Mouse (Mus musculus): ENCODE data around the gene Pbx3. TPM values are rescaled to one million over a fixed set of nuclear protein-coding genes. Genes with fewer than 3 reads are reported as not detected.

The Pbx3 gene
- total and polyA plus RNA-seq, 2 experiments from 2014 or later: 62.3 to 105 TPM

DNA sequence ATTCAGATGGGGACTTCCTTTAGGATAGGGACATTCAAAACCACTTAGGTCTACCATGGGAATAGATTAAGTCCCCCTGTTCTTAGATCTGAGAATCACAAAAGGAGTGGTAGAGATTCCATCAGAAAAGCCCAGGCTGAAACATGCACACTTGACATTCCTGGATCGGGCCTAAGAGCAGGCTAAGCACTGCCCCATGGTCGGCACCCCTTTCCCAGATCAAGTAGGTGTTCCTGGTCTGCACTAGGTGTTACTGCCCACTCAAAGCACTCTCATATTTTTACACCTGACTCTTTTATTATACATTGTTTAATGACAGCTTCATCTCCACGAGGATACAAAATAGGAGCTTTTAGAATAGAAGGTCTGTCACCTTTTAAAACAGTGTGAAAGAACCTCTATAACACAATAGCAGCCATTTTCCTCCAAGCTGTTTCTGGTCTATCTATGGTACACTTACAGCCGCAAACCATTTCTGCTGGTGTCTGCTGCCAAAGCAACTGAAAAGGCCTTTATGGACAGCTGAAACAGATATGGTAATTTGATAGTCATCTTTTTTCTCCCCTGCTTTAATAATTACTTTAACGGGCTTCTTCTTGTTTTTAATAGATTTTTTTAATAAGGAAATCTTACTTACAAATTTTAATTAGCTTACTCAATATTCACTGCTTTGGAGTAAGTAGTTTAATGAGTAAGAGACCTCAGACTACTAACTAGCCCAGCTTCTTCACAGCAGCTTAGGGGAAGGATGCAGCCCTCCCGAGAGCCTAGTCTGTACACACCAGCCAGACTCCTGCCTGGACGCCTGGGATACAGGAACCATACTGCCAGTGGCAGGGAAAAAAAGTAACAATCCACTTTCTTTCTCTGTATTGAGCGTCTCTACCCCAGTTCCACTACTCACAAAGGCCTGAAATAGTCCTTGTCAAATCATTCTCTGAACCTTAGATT lies 178.8 kb downstream of the Pbx3 start:
- WGBS: 56% methylated on average over 8 of the region's 8 CpGs
- ATAC-seq (ENCODE audit: low FRiP score): no peak

DNA sequence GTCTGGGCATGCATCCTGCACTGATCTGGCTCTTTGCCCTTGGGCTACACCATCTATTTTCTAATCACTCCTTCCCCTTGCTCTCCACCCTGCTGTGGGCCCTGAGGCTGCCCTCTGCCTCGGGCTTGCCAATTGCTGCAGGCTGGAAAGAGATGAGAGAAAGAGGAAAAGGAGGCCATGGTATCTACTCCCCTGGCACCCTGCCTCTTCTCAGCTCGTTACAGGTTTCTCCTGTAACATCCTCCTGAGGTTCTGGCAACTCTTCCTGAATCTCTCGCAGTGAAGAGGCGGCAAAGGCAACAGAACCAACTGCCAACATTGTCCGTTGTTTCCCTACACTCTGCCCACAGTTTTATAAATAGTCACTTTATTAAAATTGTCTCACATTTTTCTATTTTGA lies 179.7 kb downstream of the Pbx3 start:
- Histone ChIP-seq H3K36me3 (ENCODE audit: insufficient read depth, low read length) (no peaks in the 10 kb centered on the region; the same call in 1 of the 2 replicates), H3K27me3 (ENCODE audit: insufficient read depth, low read length) (no peaks in the 10 kb centered on the region), H3K9ac (replicated peaks; ENCODE audit: low read length, poor library complexity, severe bottlenecking) (no peak overlapping the region), H3K4me3 (ENCODE audit: low read depth, low read length) (no peak overlapping the region), H3K27ac (ENCODE audit: low read depth, low read length) (no peak overlapping the region), H3K4me2 (ENCODE audit: low read depth, low read length, poor library complexity, severe bottlenecking) (no peak overlapping the region), H3K4me1 (ENCODE audit: insufficient read depth, low read length) (peaks cover 9% of the 10 kb centered on the region; the same call in 1 of the 2 replicates), H3K9me3 (ENCODE audit: low read length) (no peaks in the 10 kb centered on the region)
- DNase-seq (ENCODE audit: low spot score) (no peak), ATAC-seq (ENCODE audit: low FRiP score) (no peak)
- 39% methylated on average over 5 of the region's 5 CpGs for WGBS
- TF ChIP-seq CTCF (IDR thresholded peaks at IDR 0.05): no peak

More for the DNA sequence above, 178.8 kb downstream of the Pbx3 start:
- no peak for TF ChIP-seq CTCF (IDR thresholded peaks at IDR 0.05)
- Histone ChIP-seq H3K36me3 (ENCODE audit: insufficient read depth, low read length) (no peaks in the 10 kb centered on the region; the same call in 1 of the 2 replicates), H3K4me2 (ENCODE audit: low read depth, low read length, poor library complexity, severe bottlenecking) (no peak overlapping the region), H3K9ac (replicated peaks; ENCODE audit: low read length, poor library complexity, severe bottlenecking) (no peak overlapping the region), H3K4me1 (ENCODE audit: insufficient read depth, low read length) (peaks cover 9% of the 10 kb centered on the region; the same call in 1 of the 2 replicates), H3K27ac (ENCODE audit: low read depth, low read length) (no peak overlapping the region), H3K27me3 (ENCODE audit: insufficient read depth, low read length) (no peaks in the 10 kb centered on the region), H3K4me3 (ENCODE audit: low read depth, low read length) (no peak overlapping the region), H3K9me3 (ENCODE audit: low read length) (no peaks in the 10 kb centered on the region)
- DNase-seq (ENCODE audit: low spot score): no peak

DNA sequence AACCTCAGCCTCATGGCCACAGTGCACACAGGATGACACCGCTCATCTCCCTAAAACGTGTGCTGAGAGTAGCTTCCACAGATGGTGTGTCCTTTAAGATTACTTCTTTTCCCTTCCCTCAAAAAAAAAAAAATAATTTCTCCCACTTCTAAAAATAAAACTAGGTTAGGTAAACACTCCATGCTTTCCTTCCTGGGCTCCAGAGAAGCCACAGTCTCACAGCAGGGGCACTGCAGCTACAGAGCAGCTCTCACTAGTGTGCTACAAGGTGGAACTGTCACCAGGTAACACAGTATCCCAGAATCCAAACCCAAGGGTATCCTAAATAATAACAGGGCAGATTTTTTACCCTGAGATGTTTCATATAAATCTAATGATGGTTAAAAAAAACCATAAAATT lies 185.6 kb downstream of the Pbx3 start:
- Histone ChIP-seq H3K27me3 (ENCODE audit: insufficient read depth, low read length) (no peaks in the 10 kb centered on the region), H3K4me3 (ENCODE audit: low read depth, low read length) (no peak overlapping the region), H3K27ac (ENCODE audit: low read depth, low read length) (0 out of 2 replicates have a peak overlapping the region, but pooled peaks have one; percentile 6), H3K4me1 (ENCODE audit: insufficient read depth, low read length) (0 out of 2 replicates have a peak, but pooled peaks cover under 1% of the 10 kb centered on the region), H3K9me3 (ENCODE audit: low read length) (no peaks in the 10 kb centered on the region), H3K36me3 (ENCODE audit: insufficient read depth, low read length) (no peaks in the 10 kb centered on the region; the same call in 1 of the 2 replicates), H3K4me2 (ENCODE audit: low read depth, low read length, poor library complexity, severe bottlenecking) (no peak overlapping the region), H3K9ac (replicated peaks; ENCODE audit: low read length, poor library complexity, severe bottlenecking) (no peak overlapping the region)
- 78% methylated on average over 2 of the region's 2 CpGs for WGBS
- TF ChIP-seq CTCF (IDR thresholded peaks at IDR 0.05): no peak
- no peak for DNase-seq (ENCODE audit: low spot score)
- ATAC-seq (ENCODE audit: low FRiP score): no peak

DNA sequence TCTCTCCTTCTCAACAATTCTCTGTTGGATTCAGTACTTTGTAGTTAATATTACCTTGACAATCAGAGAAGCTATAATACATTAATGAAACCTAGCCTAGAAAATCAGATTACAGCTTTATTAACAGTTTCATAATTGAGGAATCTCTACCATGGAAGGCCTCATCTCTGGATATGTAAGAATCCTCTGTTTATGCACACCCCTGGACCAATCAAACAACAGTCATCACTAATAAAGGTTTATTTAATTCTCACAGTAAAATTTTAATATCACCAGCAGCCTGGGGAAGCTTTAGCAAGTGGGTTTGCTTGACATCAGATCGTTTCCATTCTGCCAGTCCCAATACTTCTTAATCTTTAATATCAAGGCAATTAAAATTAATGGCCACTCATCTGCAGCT lies 191.3 kb downstream of the Pbx3 start:
- DNase-seq (ENCODE audit: low spot score) (no peak), ATAC-seq (ENCODE audit: low FRiP score) (no peak)
- Histone ChIP-seq H3K36me3 (ENCODE audit: insufficient read depth, low read length) (no peaks in the 10 kb centered on the region; the same call in 1 of the 2 replicates), H3K27me3 (ENCODE audit: insufficient read depth, low read length) (no peaks in the 10 kb centered on the region), H3K4me3 (ENCODE audit: low read depth, low read length) (no peak overlapping the region), H3K9me3 (ENCODE audit: low read length) (no peaks in the 10 kb centered on the region), H3K4me1 (ENCODE audit: insufficient read depth, low read length) (0 out of 2 replicates have a peak, but pooled peaks cover 3% of the 10 kb centered on the region), H3K27ac (ENCODE audit: low read depth, low read length) (no peak overlapping the region), H3K9ac (replicated peaks; ENCODE audit: low read length, poor library complexity, severe bottlenecking) (no peak overlapping the region), H3K4me2 (ENCODE audit: low read depth, low read length, poor library complexity, severe bottlenecking) (no peak overlapping the region)
- no peak for TF ChIP-seq CTCF (IDR thresholded peaks at IDR 0.05)
- WGBS: 34% methylated on average over 1 of the region's 1 CpGs

DNA sequence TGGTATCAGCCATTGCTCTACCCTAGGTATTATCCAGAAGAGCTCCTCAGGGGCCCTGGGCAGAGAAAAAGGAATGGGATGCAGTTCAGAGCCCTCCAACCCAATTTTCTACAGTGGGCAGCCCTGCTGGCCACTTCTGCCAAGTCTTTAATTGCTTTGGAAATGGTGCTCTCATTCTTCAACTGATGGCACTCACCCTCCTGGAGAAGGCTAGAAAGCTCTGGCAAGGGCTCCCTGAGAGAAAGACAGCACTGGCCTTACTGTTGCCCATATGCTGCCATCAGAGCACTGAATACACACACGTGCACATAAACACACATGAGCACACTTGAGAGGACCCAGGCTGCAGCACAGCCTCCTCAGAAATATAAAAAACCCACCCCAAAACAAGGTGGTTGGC lies 193.6 kb downstream of the Pbx3 start:
- WGBS: 81% methylated on average over 1 of the region's 1 CpGs
- Histone ChIP-seq H3K9ac (replicated peaks; ENCODE audit: low read length, poor library complexity, severe bottlenecking) (no peak overlapping the region), H3K9me3 (ENCODE audit: low read length) (no peaks in the 10 kb centered on the region), H3K4me3 (ENCODE audit: low read depth, low read length) (no peak overlapping the region), H3K36me3 (ENCODE audit: insufficient read depth, low read length) (no peaks in the 10 kb centered on the region), H3K4me1 (ENCODE audit: insufficient read depth, low read length) (0 out of 2 replicates have a peak, but pooled peaks cover 3% of the 10 kb centered on the region), H3K27ac (ENCODE audit: low read depth, low read length) (no peak overlapping the region), H3K27me3 (ENCODE audit: insufficient read depth, low read length) (no peaks in the 10 kb centered on the region), H3K4me2 (ENCODE audit: low read depth, low read length, poor library complexity, severe bottlenecking) (no peak overlapping the region)
- peak; percentile 51 for DNase-seq (ENCODE audit: low spot score)
- ATAC-seq (ENCODE audit: low FRiP score): no peak
- TF ChIP-seq CTCF (IDR thresholded peaks at IDR 0.05): no peak

DNA sequence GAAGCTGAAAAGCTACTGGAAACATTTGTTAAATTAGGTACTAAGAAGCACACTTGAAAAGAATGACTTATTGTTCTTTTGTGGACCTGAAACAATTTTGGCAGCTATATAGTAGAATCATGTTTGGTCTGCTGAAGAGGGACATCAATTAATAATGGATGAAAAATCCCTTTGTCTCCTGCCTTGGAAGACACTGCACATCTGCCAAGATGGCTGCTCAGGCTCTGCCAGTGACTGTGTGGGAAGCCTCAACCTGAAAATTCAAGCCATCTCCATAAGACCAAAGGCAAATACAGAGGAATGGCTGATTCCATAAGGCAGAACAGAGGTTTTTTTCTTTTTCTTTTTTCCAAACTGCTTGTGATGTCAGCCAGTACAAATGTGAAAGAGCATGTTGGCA lies 194.3 kb downstream of the Pbx3 start:
- ATAC-seq (ENCODE audit: low FRiP score) (no peak), DNase-seq (ENCODE audit: low spot score) (no peak)
- Histone ChIP-seq H3K9ac (replicated peaks; ENCODE audit: low read length, poor library complexity, severe bottlenecking) (no peak overlapping the region), H3K9me3 (ENCODE audit: low read length) (no peaks in the 10 kb centered on the region), H3K27me3 (ENCODE audit: insufficient read depth, low read length) (no peaks in the 10 kb centered on the region), H3K36me3 (ENCODE audit: insufficient read depth, low read length) (no peaks in the 10 kb centered on the region), H3K4me2 (ENCODE audit: low read depth, low read length, poor library complexity, severe bottlenecking) (no peak overlapping the region), H3K4me1 (ENCODE audit: insufficient read depth, low read length) (0 out of 2 replicates have a peak, but pooled peaks cover 3% of the 10 kb centered on the region), H3K27ac (ENCODE audit: low read depth, low read length) (no peak overlapping the region), H3K4me3 (ENCODE audit: low read depth, low read length) (no peak overlapping the region)
- TF ChIP-seq CTCF (IDR thresholded peaks at IDR 0.05): no peak
